Mouse (Mus musculus) forebrain, embryonic 15.5 days (tissue): ENCODE data around the gene Ddb1. TPM values are rescaled to one million over a fixed set of nuclear protein-coding genes. Genes with fewer than 3 reads are reported as not detected.

Experiments
- ATAC-seq: fragments of 200-750 bp; cut with Nextera tagmentation; replicated peaks from 2 replicates; pipeline ENCODE4 v1.8.0; 2017; ENCODE audit warnings: mild to moderate bottlenecking, moderate TSS enrichment, moderate library complexity
- H3K27ac ChIP-seq: fragments of 300-500 bp; sonication (generic); replicated peaks from 2 replicates; pipeline ENCODE4 v1.5.1; 2015; ENCODE audit warnings: mild to moderate bottlenecking, inconsistent platforms
- H3K27me3 ChIP-seq: fragments of 300-500 bp; sonication (generic); 2 replicates; pipeline ENCODE4 v1.6.1; 2015; ENCODE audit warnings: inconsistent platforms
- H3K36me3 ChIP-seq: fragments of 300-500 bp; sonication (generic); 2 replicates; pipeline ENCODE4 v1.6.1; 2015; ENCODE audit warnings: mild to moderate bottlenecking, inconsistent platforms
- H3K4me1 ChIP-seq: fragments of 300-500 bp; sonication (generic); 2 replicates; pipeline ENCODE4 v1.6.1; 2015; ENCODE audit warnings: inconsistent platforms
- H3K4me2 ChIP-seq: fragments of 300-500 bp; sonication (generic); replicated peaks from 2 replicates; pipeline ENCODE4 v1.6.1; 2015; ENCODE audit warnings: mild to moderate bottlenecking, inconsistent platforms
- H3K4me3 ChIP-seq: fragments of 300-500 bp; sonication (generic); 2 replicates; pipeline ENCODE4 v1.5.1; 2015; ENCODE audit warnings: mild to moderate bottlenecking, inconsistent platforms
- H3K9ac ChIP-seq: fragments of 300-500 bp; sonication (generic); replicated peaks from 2 replicates; pipeline ENCODE4 v1.6.1; 2015; ENCODE audit warnings: mild to moderate bottlenecking, inconsistent platforms
- H3K9me3 ChIP-seq: fragments of 300-500 bp; sonication (generic); 2 replicates; pipeline ENCODE4 v1.6.1; 2016; ENCODE audit warnings: inconsistent platforms
- WGBS: fragments of 180-500 bp; shearing (Covaris S2); methylation state at CpG from one replicate; pipeline ENCODE4 v1.1.7; 2015; ENCODE audit warnings: mixed read lengths; 5-methylcytosine and 5-hydroxymethylcytosine counted together
- polyA plus RNA-seq: library from polyadenylated mRNA; unstranded; fragments of >200 nt; fragmentation: Nextera tagmentation; extraction: Ambion mirVana; gene quantifications from 2 replicates; pipeline ENCODE4 v1.2.1, GENCODE M21; 2015

Ddb1 gene
- polyA plus RNA-seq, 1 experiment from 2014 or later: 264 TPM

- no peaks in the 10 kb centered on the region for H3K27me3 ChIP-seq
- H3K4me2 ChIP-seq: no peak overlapping the region
- H3K4me1 ChIP-seq: no peaks in the 10 kb centered on the region
- no peaks in the 10 kb centered on the region for H3K36me3 ChIP-seq
- H3K27ac ChIP-seq: no peak overlapping the region
- no peak overlapping the region for H3K4me3 ChIP-seq
- no peak for ATAC-seq
- no peaks in the 10 kb centered on the region for H3K9me3 ChIP-seq
- no peak overlapping the region for H3K9ac ChIP-seq
- 60% methylated on average over 1 of the region's 1 CpGs for WGBS
These were observed 68.1 kb downstream of the Ddb1 start for GRCm38 (mm10) chr19:10673275-10673674.

DNA sequence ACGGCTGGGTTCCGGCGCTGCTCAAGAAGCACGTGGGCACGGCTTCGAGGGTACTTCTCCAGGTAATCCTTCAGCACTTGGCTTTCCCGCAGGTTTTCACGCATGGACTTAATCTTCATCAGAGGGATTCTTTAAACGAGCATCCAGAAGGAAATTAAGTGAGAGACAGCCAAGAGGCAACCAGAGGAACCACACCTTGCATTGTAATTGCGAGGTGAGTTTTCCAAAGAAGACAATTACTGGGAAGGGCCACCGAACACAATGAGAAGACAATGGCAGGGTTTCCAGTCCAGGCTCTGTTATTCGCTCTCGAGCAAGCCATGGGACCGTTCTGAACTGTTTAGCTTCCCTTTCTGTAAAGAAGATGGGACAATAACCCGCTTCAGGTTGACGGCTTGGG lies 71.5 kb downstream of the Ddb1 start:
- H3K27ac ChIP-seq: no peak overlapping the region
- peaks cover 6% of the 10 kb centered on the region for H3K4me1 ChIP-seq
- H3K36me3 ChIP-seq: no peaks in the 10 kb centered on the region
- no peaks in the 10 kb centered on the region for H3K27me3 ChIP-seq
- no peak overlapping the region for H3K4me3 ChIP-seq
- ATAC-seq: no peak
- no peaks in the 10 kb centered on the region for H3K9me3 ChIP-seq
- H3K9ac ChIP-seq: no peak overlapping the region
- 73% methylated on average over 16 of the region's 16 CpGs for WGBS
- H3K4me2 ChIP-seq: no peak overlapping the region

DNA sequence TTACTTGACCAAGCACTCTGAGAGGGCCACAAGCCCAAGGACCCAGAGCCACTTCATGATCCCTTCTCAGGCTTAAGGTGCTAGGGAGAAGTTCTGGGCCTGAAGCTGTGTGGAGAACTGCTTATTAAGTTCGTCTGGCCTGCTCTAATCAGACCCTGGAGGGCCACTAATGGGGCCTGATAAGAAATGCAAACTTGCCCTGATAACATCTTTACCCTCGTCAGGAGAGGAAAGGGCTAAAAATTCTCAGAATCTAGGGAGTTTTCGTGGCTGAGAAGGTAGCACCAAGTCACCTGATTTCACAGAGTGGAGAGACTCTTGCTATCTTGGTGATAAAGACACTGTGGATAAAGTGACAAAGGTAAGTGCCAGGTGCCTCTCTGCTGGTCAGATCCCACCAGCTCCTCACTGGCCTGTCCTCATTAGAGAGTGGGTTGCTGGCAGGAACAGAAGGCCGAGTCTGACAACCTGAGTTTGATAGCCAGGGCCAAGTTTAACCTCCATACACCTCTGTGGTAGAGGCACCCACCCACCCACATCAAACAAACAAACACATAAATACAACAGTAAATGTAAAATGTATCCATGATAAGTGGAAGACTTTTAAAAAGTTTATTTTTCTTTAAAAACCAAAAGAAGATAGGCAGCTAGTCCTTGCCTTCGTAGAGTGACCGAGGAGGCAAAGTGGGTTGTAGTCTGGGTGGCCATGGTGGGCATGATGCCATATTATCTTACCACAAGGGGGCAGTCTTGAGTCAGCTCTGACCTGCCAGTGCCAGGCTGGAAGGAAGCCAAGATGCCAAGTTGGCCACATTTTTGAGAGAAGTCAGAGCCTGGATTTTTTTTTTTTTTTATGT lies 73.0 kb downstream of the Ddb1 start, which contains the start of gene Pga5:
Gene Pga5, minus strand, starts transcription at position 157 of the 857 bp plus-strand sequence.
- Histone ChIP-seq H3K27ac (peak within 1 kb of the TSS; percentile 54), H3K4me2 (no peak within 1 kb of the TSS), H3K9me3 (no peaks in the 10 kb centered on the region), H3K36me3 (no peaks in the 10 kb centered on the region), H3K27me3 (no peaks in the 10 kb centered on the region), H3K4me3 (no peak within 1 kb of the TSS), H3K9ac (peak within 1 kb of the TSS; percentile 20; the same call in 1 of the 2 replicates), H3K4me1 (peaks cover 6% of the 10 kb centered on the region)
- 46% methylated on average over 6 of the region's 6 CpGs for WGBS
- peak; percentile 66 for ATAC-seq

GRCm38 (mm10) chr19:10678772-10679067 lies 73.6 kb downstream of the Ddb1 start:
- 76% methylated on average over 1 of the region's 1 CpGs for WGBS
- H3K36me3 ChIP-seq: no peaks in the 10 kb centered on the region
- no peaks in the 10 kb centered on the region for H3K9me3 ChIP-seq
- H3K4me3 ChIP-seq: no peak overlapping the region
- no peak overlapping the region for H3K4me2 ChIP-seq
- peak overlapping the region; percentile 20; the same call in 1 of the 2 replicates for H3K9ac ChIP-seq
- no peaks in the 10 kb centered on the region for H3K27me3 ChIP-seq
- peaks cover 6% of the 10 kb centered on the region for H3K4me1 ChIP-seq
- peak overlapping the region; percentile 54 for H3K27ac ChIP-seq
- ATAC-seq: peak; percentile 74

Other genes with a start within 250 kb of the Ddb1 start
- 8.9 and 10.3 TPM in 2 replicates for gene Syt7, start 216.2 kb upstream of the Ddb1 start, polyA plus RNA-seq
- 0.40 and 1.1 TPM in 2 replicates for gene Lrrc10b, start 147.9 kb upstream of the Ddb1 start, polyA plus RNA-seq
- 1.5 and 3.0 TPM in 2 replicates for gene Ppp1r32, start 122.4 kb upstream of the Ddb1 start, polyA plus RNA-seq
- 51.6 and 52.6 TPM in 2 replicates for gene Cpsf7, start 80.1 kb upstream of the Ddb1 start, polyA plus RNA-seq
- gene Sdhaf2, start 79.2 kb upstream of the Ddb1 start, polyA plus RNA-seq: 62.7 and 63.1 TPM in 2 replicates
- gene Tmem216, start 49.1 kb upstream of the Ddb1 start, polyA plus RNA-seq: 43.3 and 47.8 TPM in 2 replicates
- gene Cyb561a3, start 28.2 kb upstream of the Ddb1 start, polyA plus RNA-seq: 18.8 and 21.3 TPM in 2 replicates
- gene Tmem138, start 28.0 kb upstream of the Ddb1 start, polyA plus RNA-seq: 39.0 and 40.5 TPM in 2 replicates
- 23.8 and 24.0 TPM in 2 replicates for gene Tkfc, start 327 bp downstream of the Ddb1 start, polyA plus RNA-seq
- gene Vwce, start 28.9 kb downstream of the Ddb1 start, polyA plus RNA-seq: 0.38 and 0.39 TPM in 2 replicates
- not detected in 2 replicates for gene Pga5, start 72.7 kb downstream of the Ddb1 start, polyA plus RNA-seq
- gene Vps37c, start 83.4 kb downstream of the Ddb1 start, polyA plus RNA-seq: 39.3 and 41.1 TPM in 2 replicates
- gene Cd5, start 133.7 kb downstream of the Ddb1 start, polyA plus RNA-seq: 0.22 and 0.26 TPM in 2 replicates
- gene Cd6, start 224.7 kb downstream of the Ddb1 start, polyA plus RNA-seq: not detected in 2 replicates
- gene Slc15a3, start 234.4 kb downstream of the Ddb1 start, polyA plus RNA-seq: 0.39 and 0.42 TPM in 2 replicates